Mouse (Mus musculus) layer of hippocampus, adult 9-10 months (tissue): ENCODE data around the gene Tpx2.

Experiments
- DNase-seq: peaks from one replicate; pipeline ENCODE4 v3.0.0; 2022; ENCODE audit warnings: low spot score

The Tpx2 gene

DNA sequence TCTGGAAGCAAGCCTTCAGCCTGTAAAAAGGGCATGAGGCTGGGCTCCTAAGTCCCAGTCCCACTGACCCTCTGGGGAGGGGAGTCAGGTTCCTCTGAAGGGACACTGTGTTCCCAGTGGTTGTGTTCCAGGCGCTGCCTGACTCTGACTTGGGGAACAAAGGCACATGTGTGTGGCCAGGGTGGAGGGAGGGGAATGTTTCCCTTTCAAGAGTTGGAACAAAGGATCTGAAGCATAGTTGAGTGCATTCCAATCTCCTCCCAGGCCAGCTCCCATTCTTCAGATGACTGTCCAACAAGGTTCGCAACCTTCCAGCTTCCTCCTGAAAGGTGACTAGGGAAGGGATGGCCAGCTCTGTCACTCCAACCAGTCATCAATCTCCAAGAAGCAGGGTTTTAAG is 27.4 kb upstream of the Tpx2 start:
- no peak for DNase-seq

DNA sequence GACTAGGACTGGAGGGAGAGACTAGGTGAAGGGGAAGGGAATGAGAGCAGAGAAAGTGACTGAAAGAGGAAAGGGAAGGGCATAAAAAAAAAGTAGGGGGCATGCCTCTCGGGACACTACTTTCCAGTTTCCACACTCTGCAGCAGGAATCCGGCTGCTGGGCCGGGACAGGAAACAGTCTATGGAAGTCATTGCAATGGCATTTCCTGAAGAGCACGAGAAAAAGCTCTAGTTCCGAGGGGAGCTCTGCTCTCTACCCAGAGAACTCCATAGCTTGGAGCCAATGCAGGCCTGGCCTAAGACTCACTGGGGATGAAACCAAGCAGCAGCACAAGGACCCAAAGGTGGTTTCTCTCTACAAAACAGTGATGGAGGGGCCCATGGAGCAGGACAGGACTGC is 26.7 kb upstream of the Tpx2 start:
- DNase-seq: no peak

DNA sequence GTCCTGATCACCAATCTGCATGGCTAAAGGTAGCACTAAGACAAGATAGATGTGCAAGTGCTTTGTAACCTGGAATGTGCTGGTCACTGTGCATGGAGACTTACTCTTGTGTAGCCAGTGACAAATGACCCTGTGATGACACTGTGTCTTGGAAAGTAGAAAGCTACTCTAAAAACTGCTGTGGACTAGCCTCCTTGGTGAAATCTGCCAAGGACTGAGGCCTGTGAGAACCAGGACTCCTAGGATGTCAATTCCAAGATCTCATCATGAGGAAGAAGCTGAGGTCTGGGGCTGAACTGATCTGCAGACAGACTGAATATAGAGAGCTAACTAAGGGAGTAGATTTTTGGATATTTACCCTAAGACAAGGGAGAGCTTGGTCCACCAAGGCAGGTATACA is 26.2 kb upstream of the Tpx2 start:
- no peak for DNase-seq

DNA sequence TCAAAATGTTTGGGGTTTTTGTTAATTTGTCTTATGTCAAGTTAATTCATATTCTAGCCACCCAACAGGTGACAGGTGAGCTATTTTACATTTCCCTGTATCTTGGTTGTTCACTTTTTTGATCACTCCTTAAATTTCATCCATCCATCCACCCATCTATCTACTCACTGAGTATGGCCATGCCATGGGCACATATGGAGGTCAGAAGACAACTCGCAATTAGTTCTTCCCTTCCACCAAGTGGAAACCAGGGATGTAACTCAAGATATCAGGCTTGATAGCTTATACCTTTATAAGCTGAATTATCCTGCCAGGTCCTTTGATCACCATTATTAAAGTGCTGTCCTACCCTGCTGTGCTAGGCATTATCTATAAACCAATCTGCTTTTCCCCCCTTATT is 24.0 kb upstream of the Tpx2 start:
- DNase-seq: no peak

DNA sequence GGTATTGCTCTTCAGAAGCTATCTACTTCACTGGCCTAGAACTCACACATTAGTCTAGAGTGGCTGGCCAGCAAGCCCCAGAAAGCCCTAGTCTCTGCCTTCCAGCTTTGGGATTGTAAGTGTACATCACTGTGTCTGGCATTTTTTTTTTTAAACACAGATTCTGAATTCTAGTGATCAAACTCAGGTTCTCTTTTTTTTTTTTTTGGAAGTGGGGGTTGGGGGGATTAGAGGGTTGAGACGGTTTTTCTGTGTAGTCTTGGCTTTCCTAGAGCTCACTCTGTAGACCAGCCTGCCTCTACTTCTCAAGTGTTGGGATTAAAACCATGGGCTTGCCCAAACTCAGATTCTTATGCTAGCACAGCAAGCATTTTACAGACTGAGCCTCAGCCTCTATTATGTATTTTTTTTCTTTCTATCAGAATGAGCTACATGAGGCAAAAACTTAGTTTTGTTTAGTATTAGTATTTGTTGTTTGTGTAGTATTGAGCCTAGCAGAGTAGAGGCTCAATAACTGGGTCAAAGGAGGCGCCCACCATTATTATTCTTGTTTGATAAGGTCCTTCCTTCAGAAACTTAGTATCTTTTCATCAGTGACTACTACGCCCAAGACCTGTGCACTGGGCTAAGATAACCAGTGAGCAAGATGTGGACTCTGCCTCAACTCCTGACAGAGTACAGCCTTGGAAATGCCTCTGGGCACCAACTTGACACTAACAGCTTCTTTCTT is 23.2 kb upstream of the Tpx2 start:
- no peak for DNase-seq

DNA sequence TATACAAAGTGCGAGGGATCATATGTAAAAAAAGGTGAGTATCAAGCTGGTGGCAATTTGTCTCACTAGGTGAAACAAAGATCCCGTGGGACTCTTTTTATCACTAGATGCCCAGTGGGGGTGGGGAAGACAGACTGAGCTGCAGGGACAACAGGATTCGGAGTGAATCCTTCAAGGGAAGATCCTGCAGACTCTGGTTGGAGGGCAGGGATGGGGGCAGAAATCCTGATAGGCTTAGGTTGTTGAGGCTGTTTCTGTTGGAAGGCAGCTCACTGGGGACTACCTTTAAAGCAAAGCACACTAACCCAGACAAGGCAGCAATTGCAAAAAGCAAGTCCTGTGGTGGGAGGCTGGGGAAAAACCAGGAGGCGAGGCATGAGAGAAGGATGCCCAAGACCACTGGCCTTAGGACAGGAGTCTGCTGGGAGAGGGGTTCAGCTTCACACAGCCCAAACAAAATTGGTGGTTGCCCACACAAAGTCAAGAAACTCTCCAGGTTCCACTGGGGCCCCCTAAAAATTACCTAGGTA is 22.5 kb upstream of the Tpx2 start:
- DNase-seq: no peak

DNA sequence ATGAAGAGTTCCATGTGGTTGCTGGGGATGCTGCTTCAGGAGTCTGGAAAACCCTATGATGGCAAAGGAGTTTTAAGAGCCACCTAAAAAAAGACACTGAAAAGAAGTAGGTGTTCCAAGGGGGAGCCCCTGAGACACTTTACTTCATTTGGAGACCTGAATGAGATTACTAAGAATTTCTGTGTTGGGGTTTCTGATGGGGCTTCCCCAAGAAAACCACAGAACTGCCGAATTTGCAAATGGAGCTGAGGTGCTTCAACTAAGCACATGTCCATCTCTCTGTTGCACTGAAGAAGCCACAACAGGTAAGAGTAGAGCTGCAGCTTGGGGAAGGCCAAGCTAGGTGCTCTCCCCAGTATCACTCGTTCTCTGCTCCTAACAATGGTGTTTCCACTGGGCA is 22.1 kb upstream of the Tpx2 start:
- no peak for DNase-seq

DNA sequence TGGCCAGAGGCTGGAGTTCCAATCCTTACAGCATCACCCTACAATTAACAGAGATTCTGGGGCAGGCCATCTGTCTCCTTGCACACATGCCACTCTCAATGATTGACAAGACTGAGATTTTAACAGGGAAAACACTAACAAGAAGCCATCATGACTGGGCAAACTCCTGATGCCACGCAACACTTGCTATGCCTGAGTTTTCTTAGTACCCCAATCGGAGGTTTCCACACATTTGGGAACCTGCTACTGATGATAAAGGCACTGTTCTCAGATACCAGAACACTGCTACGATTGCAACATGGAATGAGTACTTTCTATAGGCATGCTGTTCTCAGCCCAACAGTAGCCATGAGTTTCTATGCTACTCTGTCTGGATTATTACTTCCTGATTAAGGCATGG is 21.3 kb upstream of the Tpx2 start:
- DNase-seq: no peak

DNA sequence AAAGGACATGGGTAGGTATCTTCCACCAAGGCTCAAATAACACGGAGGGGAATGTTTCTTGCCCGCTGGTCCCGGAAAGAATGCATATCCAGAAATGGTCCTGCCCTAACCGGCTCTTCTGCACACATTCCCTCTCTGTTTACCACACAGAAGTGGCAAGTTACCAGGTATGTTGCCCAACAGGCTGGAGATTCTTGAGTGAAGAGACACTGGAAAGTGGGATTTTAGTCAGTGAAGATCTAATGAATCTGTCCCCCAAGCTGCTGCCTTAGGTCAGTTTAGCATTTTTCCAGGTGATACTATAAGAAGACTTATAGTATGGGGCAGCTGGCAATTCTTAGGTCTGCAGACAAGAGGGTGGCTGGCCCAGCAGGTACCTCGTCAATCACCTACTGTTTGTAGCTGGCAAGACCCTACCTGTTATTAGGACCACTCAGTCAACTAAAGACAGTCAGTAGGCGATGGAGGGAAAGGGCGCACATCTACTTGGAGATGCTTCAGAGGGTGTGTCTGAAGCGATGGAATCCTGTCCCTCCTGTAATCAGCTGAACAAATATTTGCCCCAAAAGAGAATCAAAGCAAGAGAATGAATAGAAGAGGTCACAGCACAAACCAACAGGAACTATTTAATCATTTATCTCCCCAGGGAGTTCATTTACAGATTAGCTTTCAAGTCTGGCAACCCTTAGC is 20.3 kb upstream of the Tpx2 start:
- DNase-seq: no peak

DNA sequence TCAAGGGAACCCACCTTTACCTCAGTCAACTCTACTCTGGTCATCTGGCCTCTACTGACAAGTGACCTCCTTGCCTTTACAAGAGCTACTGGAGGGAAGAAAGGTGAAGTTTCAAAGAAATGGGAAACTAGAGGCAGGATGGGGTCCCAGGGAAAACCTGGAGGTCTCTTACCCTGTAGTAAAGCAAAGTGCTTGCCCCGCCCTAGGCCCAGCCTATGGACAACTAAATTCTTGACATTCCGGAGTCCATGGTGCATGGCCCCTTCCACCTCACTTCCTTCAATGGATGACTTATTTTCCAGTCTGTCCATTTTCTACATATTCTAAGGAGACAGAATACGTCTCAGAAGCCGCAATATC is 19.8 kb upstream of the Tpx2 start:
- no peak for DNase-seq

DNA sequence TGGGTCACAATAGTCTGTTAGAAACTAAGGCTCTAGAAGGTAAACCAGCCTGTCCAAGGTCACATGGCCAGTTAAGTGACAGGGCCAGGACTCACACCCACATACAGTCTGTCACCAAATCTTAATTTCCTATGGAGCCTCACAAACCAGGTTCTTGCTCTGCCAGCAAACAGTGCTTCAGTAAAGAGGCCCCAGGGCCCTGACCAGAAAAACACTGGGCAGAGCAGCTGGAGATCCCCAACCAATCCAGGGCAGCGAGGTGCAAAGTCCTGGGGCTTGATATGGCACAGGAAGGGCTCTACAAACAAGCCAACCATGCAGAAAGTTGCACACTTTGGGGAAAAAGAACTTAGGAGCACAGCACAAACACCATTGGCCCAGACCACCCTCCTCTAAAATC is 19.2 kb upstream of the Tpx2 start:
- no peak for DNase-seq

DNA sequence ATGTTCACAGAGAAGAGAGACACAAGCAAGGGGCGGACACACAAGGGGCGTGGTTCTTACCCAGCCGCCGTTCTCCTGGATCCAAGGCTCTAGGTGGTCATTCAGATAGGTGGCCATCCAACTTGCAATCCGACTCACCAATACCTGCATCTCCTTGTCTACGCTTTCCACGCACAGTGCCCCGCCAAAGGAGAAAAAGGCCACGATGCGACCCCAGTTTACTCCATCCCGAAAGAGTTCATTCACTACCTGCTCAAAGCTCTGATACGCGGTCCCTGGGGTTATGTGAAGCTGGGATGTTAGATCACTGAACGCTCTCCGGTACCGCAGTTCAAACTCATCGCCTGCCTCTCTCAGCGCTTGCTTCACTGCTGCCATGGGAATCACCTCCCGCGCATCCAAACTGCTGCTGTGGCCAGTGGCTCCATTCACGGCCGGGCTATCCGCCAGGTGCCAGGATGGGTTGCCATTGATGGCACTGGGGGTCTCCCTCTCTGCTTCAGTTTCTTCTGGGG is 18.3 kb upstream of the Tpx2 start:
- no peak for DNase-seq

DNA sequence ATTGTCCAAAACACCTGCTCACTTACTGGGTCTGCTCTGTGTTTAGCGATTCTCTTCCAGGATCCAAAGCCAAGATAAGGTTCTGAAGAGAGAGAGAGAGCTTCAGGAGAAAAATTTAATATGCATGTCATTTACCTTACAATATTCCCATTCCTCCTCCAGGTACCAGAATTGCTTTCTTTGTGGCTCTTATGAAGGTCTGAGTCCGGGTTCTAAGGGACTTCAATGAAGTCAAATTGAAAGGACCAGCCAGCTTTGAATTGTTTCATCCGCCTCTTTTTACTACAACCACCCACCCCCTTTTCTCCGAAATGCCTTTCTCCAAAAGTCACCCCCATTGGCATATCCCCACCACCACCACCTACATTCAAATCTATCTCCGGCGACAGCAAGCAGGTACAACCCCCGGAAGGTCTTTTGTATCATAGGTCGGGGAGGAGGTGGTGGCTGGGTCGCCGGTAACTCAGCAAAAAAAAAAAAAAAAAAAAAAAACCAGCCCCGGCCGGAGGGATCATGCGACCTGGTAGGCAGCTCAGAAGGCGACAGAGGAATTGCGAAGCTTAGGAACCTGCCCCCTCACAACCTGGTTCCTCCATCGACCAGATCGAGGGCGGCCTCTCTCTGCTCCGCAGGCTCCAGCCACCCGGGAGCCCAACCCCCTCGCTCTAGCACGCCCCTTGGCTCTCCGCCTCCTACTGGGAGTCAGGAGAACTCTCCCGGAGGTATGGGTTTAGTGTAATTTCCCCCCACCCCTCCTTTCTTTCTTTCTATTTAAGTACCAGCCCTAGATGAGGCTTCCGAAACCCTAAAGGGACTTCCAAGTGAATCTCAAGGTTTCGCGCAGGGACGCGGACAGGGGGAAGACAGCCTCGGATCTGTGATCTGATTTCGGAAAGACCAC is 17.5 kb upstream of the Tpx2 start:
- peak; percentile 69 for DNase-seq

DNA sequence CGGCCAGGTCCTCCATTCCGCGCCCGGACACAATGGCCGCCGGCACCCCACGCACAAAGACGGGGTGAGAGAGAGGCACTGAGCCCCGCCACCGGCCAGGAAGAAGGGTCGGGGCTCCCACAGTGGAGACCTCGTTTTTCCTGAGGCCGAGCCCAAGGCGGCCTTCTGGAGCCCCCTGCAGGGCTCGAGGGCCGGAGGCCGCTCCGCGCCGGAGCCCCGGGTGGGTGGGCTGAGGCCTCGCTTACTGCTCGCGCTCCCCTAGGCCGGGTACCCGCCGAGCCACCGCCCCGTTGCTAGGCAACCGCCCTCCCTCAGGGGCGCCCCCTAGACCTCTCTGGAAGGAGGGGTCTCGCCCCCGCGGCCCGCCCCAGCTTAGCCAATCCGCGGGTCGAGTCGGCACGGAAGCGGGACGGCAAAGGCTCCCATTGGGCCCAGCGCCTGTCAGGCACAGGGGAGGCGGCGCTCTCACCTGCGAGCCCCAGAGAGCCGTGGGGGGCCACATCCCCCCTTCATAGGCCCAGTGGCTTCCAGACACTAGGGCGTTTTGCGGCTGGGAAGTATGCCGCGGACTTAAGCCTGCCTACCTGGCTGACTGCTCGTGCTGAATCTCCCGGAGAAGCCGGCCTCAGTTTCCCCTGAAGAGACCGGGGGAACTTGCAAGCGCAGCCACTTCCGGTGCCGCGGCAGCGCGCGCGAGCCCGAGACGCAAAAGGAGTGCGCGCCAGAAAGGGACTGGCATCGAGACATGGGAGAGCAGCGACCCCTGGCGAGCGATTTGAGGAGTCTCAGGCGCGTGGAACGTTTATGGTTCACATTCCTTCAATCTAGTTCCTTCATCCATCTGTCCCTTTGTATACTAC is 16.5 kb upstream of the Tpx2 start, which contains the start of gene Bcl2l1:
TSS of gene Bcl2l1 (minus strand) at position 710 of the 860 bp plus-strand sequence.
- peak; percentile 94 for DNase-seq

DNA sequence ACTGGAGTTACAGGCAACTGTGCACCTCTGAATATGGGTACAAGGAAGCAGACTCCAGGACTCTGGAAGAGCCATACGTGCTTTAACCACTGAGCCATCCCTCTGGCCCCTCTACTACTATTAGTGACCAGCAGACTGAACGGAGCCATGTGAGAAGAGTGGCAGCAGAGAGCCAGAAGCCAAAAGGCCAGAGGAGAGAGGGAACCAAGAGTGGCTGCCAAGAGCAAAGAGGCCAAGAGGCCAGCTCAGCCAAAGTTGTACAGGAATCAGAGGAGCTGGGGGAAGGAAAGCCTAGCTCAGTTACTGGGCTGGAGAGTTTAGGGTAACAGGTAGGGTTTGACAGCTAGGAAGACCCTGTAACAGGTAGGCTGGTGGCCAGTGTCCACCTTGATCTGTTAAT is 8.5 kb upstream of the Tpx2 start:
- DNase-seq: no peak

DNA sequence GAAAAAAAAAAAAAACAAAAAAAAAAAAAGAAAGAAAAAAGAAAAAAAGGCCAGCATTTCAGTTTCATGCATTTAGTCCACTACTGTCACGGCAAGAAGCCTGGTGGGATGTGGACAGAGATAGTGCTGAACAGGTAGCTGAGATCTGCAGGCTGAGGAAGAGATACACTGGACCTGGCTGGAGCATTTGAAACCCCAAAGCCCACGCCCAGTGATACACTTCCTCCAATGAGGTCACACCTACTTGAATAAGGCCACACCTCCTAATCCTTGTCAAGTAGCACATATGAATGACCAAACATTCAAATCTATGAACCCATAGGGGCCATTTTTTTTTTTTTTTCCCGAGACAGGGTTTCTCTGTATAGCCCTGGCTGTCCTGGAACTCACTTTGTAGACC is 5.0 kb upstream of the Tpx2 start:
- DNase-seq: no peak

DNA sequence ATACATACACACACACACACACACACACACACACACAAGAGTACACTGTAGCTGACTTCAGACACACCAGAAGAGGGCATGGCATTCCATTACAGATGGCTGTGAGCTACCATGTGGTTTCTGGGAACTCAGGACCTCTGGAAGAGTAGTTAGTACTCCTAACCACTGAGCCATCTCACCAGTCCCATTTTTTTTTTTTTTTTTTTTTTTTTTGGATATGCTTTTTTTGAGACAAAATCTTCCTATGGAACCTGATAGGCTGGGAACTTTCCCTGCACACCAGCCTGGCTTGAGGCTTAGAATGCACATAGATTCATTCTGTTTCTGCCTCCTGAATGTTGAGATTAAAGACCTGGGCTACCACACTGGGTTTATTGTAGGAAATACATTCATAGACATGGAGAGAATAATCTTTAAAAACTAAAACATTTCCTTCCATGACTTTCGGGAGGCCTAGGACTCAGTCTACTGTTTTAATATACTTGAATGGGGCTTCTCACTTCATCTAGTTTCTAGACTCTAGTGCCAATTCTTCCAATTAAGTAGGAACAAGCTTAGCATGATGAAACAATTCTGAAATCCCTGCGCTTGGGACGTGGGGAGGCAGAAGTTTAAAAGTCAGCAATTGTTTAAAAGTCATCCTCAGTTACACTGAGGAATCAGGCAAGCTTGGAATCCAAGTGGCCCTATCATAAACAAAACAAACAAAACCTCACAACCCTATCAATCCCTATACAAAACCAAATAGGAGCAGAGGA is 528 bp upstream of the Tpx2 start:
- no peak for DNase-seq

DNA sequence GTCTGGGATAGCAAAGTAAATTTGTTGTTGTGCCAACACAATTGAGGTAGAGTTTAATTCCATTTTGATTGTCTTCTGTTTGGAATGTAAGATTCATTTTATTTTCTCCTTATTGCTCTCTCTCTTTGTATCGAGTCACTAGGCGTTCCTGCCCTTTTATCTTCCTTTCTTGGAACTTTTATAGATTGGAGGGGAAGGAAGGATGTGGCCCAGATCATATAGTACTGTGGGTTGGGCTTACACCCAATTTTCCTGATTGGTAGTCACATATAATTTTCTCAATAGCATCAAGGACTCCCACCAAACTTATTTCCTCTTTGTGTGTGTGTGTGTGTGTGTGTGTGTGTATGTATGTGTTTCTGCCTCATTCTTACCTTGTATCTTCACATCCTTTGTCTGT is 702 bp downstream of the Tpx2 start:
- no peak for DNase-seq

DNA sequence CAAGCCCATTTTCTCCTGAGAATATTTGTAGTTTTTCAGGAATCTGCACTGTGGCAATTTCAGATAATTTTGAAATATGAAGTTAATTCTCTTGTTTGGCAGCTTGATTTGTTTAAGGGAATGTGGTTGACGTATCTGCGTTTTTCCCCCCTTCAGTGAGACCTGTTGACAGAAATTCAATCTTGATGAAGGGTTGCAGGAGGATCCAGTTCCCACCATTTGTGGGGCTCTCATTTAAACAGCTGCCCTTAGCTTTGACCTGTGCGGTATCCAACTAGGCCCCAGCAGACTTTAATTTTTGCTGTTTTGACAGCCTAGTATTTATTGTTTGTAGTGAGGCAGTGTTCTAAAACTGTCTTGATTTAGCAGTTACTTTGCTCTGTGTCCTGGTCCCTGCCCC is 11.7 kb downstream of the Tpx2 start:
- no peak for DNase-seq

DNA sequence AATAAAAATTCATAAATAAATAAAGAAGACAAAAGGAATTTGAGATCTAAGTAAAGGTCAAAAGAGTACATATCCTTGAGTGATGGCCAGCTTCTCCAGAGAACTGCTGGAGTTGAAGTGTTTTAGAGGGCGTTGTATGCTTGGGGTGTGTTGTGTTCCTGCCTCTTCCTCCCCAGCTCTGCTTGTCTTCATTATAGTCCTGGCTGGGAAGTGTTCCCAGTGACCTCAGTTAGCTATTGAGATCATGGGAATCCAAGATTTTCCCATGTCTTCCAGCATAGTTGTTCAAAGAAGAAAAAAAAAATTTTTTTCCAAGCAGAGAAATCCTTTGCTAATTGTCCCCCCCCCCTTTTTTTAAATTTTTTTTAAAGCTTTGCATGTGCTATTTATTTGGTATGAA is 14.1 kb downstream of the Tpx2 start:
- no peak for DNase-seq

DNA sequence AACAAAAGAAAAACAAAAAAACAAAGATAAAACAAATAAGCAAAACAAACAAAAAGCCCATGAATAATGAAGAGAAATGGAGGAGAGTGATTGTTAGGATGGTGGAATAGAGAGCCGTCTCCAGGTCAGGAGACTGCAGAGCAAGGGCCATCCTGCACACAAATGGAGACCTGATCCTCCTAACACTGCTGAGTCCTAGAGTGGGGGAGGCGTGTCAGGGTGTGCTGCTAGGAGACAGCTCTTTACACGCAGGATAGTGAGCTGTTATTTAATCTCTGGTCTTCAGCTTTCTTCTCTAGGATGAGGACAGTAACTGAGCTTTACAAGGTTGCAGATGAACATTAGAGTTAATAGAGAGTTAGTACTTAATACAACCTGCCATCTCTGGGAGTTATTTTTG is 14.9 kb downstream of the Tpx2 start:
- no peak for DNase-seq
